Mouse (Mus musculus): ENCODE data around the gene Rnls.

- TF ChIP-seq CTCF (IDR thresholded peaks at IDR 0.05; ENCODE audit: control insufficient read depth, insufficient read depth, insufficient replicate concordance, low read depth, low read length) (no peak), POLR2A (IDR thresholded peaks at IDR 0.05; ENCODE audit: control insufficient read depth, low read depth, low read length) (no peak)
Observed at GRCm38 (mm10) chr19:33103851-33104250, 288.2 kb downstream of the Rnls start.

All from testis, adult 2 months (tissue).